Mouse (Mus musculus): ENCODE results near the gene Gm128. TPM values are rescaled to one million over a fixed set of nuclear protein-coding genes. Genes with fewer than 3 reads are reported as not detected.

Gene Gm128
- 1.6 and 2.3 TPM in 2 replicates for total RNA-seq (2017)

DNA sequence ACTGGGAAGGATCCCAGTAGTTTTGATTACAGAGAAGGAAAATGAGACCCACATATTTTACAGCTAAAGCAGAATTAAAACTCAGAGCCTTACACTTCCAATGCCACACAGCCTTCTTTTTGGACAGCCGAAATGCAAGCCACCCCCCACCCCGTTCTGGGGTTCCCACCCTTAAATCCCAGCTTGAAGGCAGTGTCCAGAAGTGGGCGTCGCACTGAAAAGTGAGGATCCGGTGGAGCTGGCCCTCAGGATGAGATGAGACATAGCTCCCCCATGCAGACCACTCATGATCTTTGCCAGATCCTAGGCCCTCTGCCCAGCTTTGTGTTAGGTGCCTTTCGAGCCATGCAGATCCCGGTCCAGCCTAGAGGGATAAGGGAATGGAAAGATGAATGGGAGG is at the start of gene Gm128:
Gene Gm128, minus strand, starts transcription at position 101 of the 400 bp plus-strand sequence.
- no peak for ATAC-seq (replicated peaks in 1 of 2; ENCODE audit: insufficient read depth in 1 of 2, low FRiP score in 2 of 2, low TSS enrichment in 1 of 2, low read depth in 1 of 2, poor library complexity in 2 of 2, severe bottlenecking in 2 of 2)

DNA sequence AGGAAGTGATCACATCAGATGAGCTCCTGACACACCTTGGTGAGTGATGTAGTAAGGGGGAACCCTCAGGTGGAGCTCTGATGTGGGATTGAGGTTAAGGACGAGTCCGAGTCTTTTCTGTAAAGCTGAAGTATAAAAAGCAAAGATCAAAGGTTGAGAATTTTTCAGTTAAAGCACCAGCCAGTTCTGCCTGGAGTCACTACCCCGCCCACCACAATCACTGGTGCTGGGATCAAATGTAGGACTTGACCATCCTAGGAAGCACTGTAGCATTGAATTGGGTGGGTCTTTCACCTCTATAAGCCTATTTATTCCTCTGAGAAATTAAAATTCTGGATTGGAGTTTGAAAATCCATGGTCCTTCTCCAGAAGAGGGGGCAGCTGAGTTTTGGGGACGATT is 49.6 kb upstream of the Gm128 start:
- ATAC-seq (replicated peaks in 1 of 2; ENCODE audit: insufficient read depth in 1 of 2, low FRiP score in 2 of 2, low TSS enrichment in 1 of 2, low read depth in 1 of 2, poor library complexity in 2 of 2, severe bottlenecking in 2 of 2) = no peak

DNA sequence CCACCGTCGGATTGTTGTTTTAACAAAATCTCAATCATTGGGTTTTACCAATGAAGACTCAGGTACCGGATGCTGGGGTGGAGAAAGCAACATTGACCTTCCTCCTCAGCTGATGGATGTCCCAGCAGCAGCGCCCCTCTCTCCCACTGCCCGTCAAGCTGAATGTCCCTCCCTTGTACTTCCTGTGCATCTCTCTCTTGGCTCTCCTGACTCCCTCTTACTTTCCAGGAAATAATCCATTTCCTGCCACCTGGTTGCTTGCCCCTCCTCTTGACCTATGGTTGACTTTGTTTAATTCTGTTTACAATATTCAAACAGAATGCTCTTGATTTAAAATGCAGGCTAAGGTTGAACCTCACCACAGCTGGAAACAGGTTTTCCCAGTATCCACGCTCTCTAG is 48.8 kb upstream of the Gm128 start:
- no peak for ATAC-seq (replicated peaks in 1 of 2; ENCODE audit: insufficient read depth in 1 of 2, low FRiP score in 2 of 2, low TSS enrichment in 1 of 2, low read depth in 1 of 2, poor library complexity in 2 of 2, severe bottlenecking in 2 of 2)

DNA sequence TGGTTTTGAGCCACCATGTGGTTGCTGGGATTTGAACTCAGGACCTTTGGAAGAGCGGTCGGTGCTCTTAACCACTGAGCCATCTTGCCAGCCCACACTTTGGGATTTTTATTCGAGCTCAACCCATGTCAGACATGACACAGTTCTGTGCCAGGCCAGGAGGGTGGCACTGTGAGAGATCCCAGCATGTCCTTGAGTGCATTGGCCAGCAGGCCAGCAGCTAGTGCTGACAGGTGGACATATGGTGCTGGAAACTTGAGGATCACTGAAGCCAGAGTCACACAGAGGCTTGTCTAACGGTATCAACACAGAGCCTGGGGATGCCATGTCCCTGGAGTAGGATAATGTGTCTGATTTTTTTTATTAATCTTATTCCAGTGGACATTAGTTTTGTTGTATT is 48.0 kb upstream of the Gm128 start:
- no peak for ATAC-seq (replicated peaks in 1 of 2; ENCODE audit: insufficient read depth in 1 of 2, low FRiP score in 2 of 2, low TSS enrichment in 1 of 2, low read depth in 1 of 2, poor library complexity in 2 of 2, severe bottlenecking in 2 of 2)

DNA sequence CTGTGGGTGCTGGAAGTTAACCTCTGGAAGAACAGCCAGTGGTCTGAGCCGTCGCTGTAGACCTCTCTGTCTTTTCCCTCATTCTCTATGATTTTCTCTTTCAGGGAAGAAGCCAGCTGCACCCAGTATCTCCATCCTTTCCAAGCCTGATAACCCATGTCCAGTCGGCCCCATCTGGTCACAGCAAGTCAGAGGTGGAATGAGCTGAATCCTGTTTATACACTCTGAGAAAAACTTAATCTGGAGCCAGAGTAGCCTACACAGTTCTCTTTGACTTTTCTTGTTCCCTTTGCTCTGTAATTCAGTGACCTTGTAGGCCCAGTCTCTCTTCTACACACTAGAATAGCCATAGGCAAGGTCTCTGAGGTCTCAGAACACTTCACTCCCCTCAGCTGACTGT is 46.1 kb upstream of the Gm128 start:
- ATAC-seq (replicated peaks in 1 of 2; ENCODE audit: insufficient read depth in 1 of 2, low FRiP score in 2 of 2, low TSS enrichment in 1 of 2, low read depth in 1 of 2, poor library complexity in 2 of 2, severe bottlenecking in 2 of 2) = no peak

DNA sequence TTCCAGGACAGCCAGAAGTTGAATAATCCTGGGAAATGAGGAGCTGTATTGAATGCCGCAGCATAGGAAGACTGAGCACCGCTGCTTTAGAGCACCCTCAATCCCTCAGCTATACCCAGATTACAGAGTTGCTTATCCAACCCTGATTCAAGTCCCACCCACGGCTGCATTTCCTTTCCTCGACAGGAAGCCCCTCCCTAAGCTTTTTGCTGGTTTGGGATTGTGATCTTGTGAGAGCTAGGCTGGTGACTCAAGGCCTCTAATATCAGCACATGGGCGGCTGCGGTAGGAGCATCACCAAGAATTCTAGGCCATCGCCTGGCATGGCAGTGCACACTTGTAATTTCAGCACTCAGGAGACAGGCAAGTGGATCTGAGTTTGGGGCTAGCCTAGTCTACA is 45.1 kb upstream of the Gm128 start:
- no peak for ATAC-seq (replicated peaks in 1 of 2; ENCODE audit: insufficient read depth in 1 of 2, low FRiP score in 2 of 2, low TSS enrichment in 1 of 2, low read depth in 1 of 2, poor library complexity in 2 of 2, severe bottlenecking in 2 of 2)

DNA sequence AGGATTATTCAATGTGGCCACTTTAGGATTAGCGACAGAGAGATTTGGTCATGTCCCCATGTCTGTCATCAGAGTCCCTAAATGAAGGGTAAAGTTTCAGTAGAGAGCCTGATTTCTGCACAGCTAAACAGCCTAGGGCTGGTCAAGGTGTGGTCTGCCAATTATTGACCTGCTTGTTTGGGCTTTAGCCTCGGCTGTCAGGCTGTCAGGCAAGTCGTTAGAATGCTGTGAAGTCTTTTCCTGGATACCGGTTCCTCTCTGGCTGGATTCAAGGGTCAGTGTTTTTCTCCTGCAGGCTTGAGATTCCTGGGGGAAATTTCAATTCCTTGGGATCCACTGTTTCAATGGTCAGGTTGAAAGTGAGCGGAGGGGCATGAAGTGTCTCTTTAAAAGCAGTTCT is 44.6 kb upstream of the Gm128 start:
- no peak for ATAC-seq (replicated peaks in 1 of 2; ENCODE audit: insufficient read depth in 1 of 2, low FRiP score in 2 of 2, low TSS enrichment in 1 of 2, low read depth in 1 of 2, poor library complexity in 2 of 2, severe bottlenecking in 2 of 2)

DNA sequence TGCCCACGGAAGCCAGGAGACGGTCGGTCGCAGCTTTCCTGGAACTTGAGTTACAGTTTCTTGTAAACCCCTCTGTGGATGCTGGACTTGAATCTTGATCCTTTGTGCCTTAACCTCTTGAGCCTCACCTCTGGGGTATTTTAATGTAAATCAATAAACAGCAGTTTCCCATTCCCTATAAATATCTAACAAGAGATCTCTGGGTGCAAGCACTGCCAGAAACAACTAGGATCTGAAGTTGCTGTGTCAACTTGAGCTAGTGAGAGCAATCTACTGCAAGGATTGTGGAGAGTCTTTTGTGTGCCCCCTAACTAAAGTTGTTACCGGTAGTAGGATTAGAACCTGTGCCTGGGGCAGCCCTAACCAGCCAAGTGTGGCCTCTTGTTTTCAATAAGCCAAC is 44.0 kb upstream of the Gm128 start:
- ATAC-seq (replicated peaks in 1 of 2; ENCODE audit: insufficient read depth in 1 of 2, low FRiP score in 2 of 2, low TSS enrichment in 1 of 2, low read depth in 1 of 2, poor library complexity in 2 of 2, severe bottlenecking in 2 of 2) = no peak

DNA sequence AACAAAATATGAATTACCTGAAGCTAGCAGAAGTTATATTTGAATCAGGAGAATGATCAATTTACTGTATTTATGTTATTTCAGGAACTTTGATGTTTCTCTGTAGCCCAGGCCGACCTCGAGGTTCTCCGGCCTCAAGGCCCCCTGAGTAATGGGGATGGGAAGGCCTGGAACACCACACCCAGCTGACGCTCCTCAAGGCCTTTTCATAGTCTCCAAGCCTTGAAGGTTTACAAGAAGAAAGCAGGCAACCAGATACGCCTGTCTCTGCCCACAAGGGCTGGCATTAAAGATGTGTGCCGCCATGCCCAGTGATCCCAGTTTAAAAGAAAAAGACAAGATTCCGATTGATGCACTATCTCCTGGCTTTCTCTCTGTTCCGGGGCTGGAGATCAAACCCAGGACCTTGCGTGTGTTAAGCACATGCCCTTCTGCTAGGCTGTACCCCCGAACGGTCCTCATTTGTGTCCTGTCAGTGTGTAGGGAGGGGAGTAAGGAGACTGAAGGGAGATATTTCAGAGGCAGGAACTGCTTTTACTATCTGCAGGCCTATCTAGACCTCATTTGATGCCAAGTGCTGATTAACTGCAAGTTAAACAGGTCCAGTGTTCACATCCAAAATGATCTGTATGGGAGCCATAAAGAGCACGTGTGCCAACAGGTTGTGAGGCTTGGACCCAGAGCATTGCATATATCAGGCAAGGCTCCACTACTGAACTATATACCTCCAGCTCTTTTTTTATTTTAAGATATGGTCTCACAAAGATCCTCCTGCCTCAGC is 43.3 kb upstream of the Gm128 start:
- no peak for ATAC-seq (replicated peaks in 1 of 2; ENCODE audit: insufficient read depth in 1 of 2, low FRiP score in 2 of 2, low TSS enrichment in 1 of 2, low read depth in 1 of 2, poor library complexity in 2 of 2, severe bottlenecking in 2 of 2)

DNA sequence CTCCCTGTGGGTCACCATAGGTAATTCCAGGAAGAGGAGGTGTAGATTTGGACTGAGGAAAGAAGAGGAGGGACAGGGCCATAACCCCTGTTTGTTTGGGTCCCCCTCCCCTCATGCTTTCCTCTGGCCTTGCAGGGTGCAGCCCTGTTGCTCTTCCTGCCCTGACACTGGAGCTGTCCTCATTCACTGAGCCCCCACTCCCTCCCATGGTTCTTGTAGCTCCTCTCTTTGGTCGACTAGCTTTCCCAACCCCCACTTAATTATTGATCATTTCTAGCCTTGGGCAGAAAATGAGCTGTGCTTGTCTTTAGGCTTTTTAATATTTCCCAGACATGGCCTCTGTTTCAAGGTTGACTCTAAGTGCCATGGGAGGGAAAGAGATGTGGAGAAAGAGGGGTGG is 42.7 kb upstream of the Gm128 start:
- ATAC-seq (replicated peaks in 1 of 2; ENCODE audit: insufficient read depth in 1 of 2, low FRiP score in 2 of 2, low TSS enrichment in 1 of 2, low read depth in 1 of 2, poor library complexity in 2 of 2, severe bottlenecking in 2 of 2) = no peak

DNA sequence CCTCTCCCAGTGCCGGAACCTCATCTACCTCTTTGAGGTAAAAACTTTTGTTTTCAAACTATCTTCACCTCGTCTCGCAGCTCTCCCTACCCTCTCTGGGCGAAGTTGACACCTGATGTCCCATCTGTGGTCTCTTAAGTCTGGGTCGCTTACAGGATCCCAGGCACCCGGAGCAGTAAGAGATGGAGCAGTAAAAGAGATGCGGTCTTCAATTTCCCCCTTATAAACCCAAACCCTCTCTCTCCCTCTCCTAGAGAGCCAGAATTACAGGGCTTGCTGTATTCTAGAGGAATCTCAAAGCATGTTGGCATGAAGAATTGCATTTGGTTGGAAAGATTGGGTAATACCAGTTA is 42.2 kb upstream of the Gm128 start:
- ATAC-seq (replicated peaks in 1 of 2; ENCODE audit: insufficient read depth in 1 of 2, low FRiP score in 2 of 2, low TSS enrichment in 1 of 2, low read depth in 1 of 2, poor library complexity in 2 of 2, severe bottlenecking in 2 of 2) = no peak

DNA sequence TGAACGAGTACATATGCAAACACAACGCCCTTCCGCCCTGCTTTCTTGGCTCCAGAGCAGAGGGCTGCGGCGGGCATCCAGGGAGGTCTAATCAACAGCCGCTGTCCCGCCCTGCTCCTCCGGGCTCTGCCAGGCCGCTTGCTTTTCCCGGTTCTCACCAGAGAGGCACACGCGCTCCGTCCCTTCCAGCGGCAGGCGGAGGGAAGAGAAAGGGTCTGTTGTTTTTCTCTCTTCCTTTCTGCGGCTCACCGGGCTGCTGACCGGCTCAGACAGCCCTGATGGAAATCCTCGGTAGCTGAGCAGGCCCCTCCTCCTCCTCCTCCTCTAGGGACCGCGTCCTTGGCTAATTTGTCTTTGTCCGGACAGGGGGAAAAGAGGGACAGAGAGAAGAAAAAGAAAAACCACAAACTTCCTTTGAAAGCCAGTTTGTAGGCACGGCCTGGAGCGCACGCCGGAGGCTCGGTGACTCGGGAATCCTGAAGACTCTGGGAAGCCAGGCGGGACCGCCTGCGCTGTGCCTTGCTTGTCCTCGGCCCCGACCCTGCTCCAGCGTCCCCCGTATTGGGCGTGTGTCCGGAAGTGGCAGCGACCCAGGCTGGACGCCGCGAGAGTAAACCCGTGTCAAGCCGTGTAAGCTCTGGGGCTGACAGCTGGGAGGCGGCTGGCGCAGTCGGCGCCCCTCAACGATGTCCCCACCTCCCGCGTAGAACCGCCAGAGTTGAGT is 41.6 kb upstream of the Gm128 start:
- peak; percentile 42 to 44 for ATAC-seq (replicated peaks in 1 of 2; ENCODE audit: insufficient read depth in 1 of 2, low FRiP score in 2 of 2, low TSS enrichment in 1 of 2, low read depth in 1 of 2, poor library complexity in 2 of 2, severe bottlenecking in 2 of 2)

DNA sequence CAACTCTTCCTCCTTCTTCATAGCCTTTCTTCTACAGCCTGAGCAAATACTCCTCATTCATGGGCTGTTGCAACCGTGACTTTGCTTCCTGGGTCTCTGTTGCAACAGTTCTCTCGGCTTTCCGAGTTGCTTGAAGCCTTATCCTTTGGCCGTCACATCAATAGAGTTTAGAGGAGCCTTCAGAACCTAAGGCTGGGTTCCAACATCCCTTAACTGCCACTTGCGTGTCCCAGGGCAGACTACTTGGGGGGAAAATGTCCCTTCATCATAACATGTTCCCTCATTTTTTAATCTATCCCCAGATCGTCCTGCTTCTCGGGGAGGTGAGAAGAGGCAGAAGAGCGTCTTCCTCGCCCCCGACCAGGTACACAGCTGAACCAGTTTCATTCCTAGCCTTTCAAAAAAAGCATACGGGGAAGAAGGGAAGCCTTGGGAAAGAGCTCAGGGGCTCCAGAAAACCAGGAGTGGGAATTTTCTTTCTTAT is 41.0 kb upstream of the Gm128 start:
- ATAC-seq (replicated peaks in 1 of 2; ENCODE audit: insufficient read depth in 1 of 2, low FRiP score in 2 of 2, low TSS enrichment in 1 of 2, low read depth in 1 of 2, poor library complexity in 2 of 2, severe bottlenecking in 2 of 2) = peak; percentile 13 to 25; a peak in 2 of 4 replicates

DNA sequence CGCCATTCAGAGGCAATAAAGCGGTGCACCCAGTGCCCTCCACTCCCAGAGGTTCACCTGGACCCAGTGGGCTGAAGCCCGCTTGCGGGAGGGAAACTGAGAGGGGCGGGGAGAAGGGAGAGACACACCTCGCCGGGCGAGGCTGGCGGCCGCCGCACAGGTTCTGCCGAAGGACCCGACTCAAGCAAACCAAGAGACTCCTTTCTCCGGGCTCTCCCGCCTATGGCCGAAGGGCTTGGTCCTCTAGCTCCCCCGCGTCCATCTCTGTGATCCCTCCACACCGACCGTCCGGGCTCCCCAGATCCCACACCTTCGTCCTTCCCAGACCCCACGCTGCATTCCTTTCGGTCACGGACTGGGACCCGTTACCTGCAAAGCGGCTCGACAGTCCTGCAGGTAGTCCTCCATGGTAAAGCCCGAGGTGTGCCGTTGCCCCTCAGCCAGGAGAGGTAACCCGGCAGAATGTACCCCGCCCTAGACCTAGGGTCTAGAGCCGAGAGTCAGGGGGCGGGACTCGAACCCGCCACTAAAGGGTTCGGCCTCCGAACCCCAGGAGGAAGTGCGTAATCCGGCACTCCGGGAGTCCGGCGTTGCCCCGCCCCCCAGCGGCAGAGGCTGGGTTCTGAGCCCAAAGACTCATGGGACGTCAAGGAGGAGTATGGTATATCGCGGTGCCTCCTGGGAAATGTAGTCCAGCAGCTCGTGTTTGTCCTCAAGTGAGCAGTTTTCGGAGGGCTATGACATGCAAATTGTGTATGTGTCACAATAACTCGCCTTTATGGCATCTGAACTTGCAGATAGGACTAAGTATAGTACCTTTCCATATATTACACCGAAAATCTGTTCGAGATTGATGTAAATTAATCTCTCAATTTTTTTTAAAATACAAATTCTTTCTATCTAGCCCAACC is 40.1 kb upstream of the Gm128 start, which contains the start of the genes Mindy1 and Prune1:
Gene Mindy1, plus strand, starts transcription at position 130 of the 911 bp plus-strand sequence.
Gene Prune1, minus strand, starts transcription at position 861 of the 911 bp plus-strand sequence.
- peak; percentile 85 to 86 for ATAC-seq (replicated peaks in 1 of 2; ENCODE audit: insufficient read depth in 1 of 2, low FRiP score in 2 of 2, low TSS enrichment in 1 of 2, low read depth in 1 of 2, poor library complexity in 2 of 2, severe bottlenecking in 2 of 2)

DNA sequence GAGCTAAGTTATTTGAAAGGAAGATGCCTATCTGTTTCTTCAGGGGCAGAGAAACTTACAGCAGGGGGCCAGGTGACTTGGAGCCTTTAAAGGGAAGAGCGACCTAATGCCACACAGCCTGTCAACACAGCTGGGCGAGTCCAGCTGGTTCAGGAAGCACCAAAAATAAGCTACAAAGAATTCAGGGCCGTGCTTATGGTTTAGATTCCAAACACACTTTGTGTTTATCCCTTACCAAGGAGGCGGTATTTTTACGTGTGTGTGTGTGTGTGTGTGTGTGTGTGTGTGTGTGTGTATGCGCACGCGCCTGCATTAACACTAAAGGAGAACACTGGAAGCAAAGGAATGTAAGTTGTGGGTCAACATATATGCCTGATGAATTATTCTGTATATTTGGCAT is 39.3 kb upstream of the Gm128 start:
- ATAC-seq (replicated peaks in 1 of 2; ENCODE audit: insufficient read depth in 1 of 2, low FRiP score in 2 of 2, low TSS enrichment in 1 of 2, low read depth in 1 of 2, poor library complexity in 2 of 2, severe bottlenecking in 2 of 2) = no peak

DNA sequence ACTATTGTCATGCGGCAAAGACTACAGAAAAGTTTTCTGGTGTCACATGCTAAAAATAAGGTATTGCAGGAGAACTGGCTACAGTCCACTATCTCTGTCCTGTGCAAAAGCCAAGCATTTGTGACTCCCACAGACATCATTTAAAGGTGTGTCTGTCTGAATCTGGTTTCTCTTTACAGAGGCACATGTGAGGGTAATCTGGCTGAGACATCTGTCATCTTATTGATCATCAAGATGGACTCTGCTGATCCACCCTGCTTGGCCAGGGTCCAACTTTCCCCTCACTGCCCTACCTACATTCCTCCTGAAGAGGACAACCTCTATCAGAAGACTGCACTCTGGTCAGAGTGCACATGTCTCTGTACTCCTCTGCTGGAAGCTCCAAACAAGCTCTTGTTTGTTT is 35.8 kb upstream of the Gm128 start:
- ATAC-seq (replicated peaks in 1 of 2; ENCODE audit: insufficient read depth in 1 of 2, low FRiP score in 2 of 2, low TSS enrichment in 1 of 2, low read depth in 1 of 2, poor library complexity in 2 of 2, severe bottlenecking in 2 of 2) = no peak

DNA sequence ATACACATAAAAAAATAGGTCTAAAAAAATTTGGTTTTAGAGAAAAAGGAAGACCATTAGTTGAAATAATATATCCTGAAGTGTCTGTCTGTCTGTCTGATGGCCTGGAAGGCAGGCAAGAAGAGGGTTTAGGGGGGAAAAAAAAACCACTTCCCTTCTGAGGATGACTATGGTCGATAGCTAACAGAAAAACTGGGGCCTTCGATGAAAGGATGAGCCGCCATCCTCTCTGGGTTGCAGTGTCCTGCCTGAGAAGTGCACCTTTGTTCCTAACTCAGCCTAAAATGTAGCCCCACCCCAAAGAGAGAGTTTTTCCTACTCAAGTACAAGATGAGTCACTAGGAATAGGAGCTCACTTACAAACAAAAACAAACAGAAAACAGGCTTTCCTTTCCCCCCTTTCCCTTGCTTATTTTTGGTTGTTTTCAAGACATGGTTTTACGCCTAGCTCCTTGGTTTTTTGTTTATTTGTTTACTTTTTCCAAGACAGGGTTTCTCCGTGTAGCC is 35.1 kb upstream of the Gm128 start:
- ATAC-seq (replicated peaks in 1 of 2; ENCODE audit: insufficient read depth in 1 of 2, low FRiP score in 2 of 2, low TSS enrichment in 1 of 2, low read depth in 1 of 2, poor library complexity in 2 of 2, severe bottlenecking in 2 of 2) = no peak
